Mouse (Mus musculus): ENCODE results near the gene Pole3.
"Not testable (repeated sequence)": the region's sequence is repeated elsewhere in the genome, so short reads cannot be mapped to it uniquely, and the experiment has no call there.

Gene Pole3

GRCm38 (mm10) chr4:62487172-62487571 lies 37.7 kb downstream of the Pole3 start:
- no peak for DNase-seq (ENCODE audit: low read depth, low spot score)

- no peak for DNase-seq (ENCODE audit: low read depth, low spot score)
These were observed 38.6 kb downstream of the Pole3 start for GRCm38 (mm10) chr4:62486162-62486696.

GRCm38 (mm10) chr4:62485450-62486161 lies 39.3 kb downstream of the Pole3 start:
- no peak for DNase-seq (ENCODE audit: low read depth, low spot score)

- no peak for DNase-seq (ENCODE audit: low read depth, low spot score)
These were observed 39.9 kb downstream of the Pole3 start for GRCm38 (mm10) chr4:62484928-62485327.

- no peak for DNase-seq (ENCODE audit: low read depth, low spot score)
These were observed 43.9 kb downstream of the Pole3 start for GRCm38 (mm10) chr4:62480709-62481605.

GRCm38 (mm10) chr4:62479937-62480708 lies 44.7 kb downstream of the Pole3 start, which contains the start of gene Bspry:
Gene Bspry, plus strand, starts transcription at chr4:62480053.
- no peak for DNase-seq (ENCODE audit: low read depth, low spot score)

GRCm38 (mm10) chr4:62479593-62479936 lies 45.3 kb downstream of the Pole3 start:
- not testable (repeated sequence) for DNase-seq (ENCODE audit: low read depth, low spot score)

GRCm38 (mm10) chr4:62477542-62478244 lies 47.2 kb downstream of the Pole3 start:
- no peak for DNase-seq (ENCODE audit: low read depth, low spot score)

- DNase-seq (ENCODE audit: low read depth, low spot score) = no peak
These were observed 49.1 kb downstream of the Pole3 start for GRCm38 (mm10) chr4:62475793-62476192.

- no peak for DNase-seq (ENCODE audit: low read depth, low spot score)
These were observed 49.7 kb downstream of the Pole3 start for GRCm38 (mm10) chr4:62475131-62475530.
